Mouse (Mus musculus): Measurements from ENCODE around the gene Lrtm1. TPM values are rescaled to one million over a fixed set of nuclear protein-coding genes. Genes with fewer than 3 reads are reported as not detected.

Gene Lrtm1
- 0.94 and 1.1 TPM in 2 replicates for polyA plus RNA-seq (2016; fragmentation: Nextera tagmentation; extraction: Ambion mirVana)

GRCm38 (mm10) chr14:29017883-29018282, at the start of gene Lrtm1:
TSS of gene Lrtm1 (plus strand) at chr14:29018208.
- H3K4me1 ChIP-seq (replicated peaks), result peaks cover 17% of the 10 kb centered on the region
- peak; percentile 64 for ATAC-seq (ENCODE audit: insufficient number of reproducible peaks, low FRiP score)
- 1% methylated on average over 5 of the region's 5 CpGs for WGBS
- peak within 1 kb of the TSS; percentile 63 for H3K27ac ChIP-seq (ENCODE audit: poor library complexity, severe bottlenecking)
- no peaks in the 10 kb centered on the region for H3K9me3 ChIP-seq (replicated peaks)
- 0 out of 2 replicates have a peak, but pooled peaks cover 5% of the 10 kb centered on the region for H3K27me3 ChIP-seq (replicated peaks)
- peak within 1 kb of the TSS; percentile 37 for H3K4me2 ChIP-seq
- no peak within 1 kb of the TSS; the same call in 1 of the 2 replicates for H3K4me3 ChIP-seq
- no peak within 1 kb of the TSS for H3K9ac ChIP-seq
- no peaks in the 10 kb centered on the region for H3K36me3 ChIP-seq

- Histone ChIP-seq H3K36me3 (no peaks in the 10 kb centered on the region), H3K27ac (ENCODE audit: poor library complexity, severe bottlenecking) (no peak overlapping the region), H3K9ac (no peak overlapping the region), H3K4me3 (no peak overlapping the region), H3K27me3 (replicated peaks) (0 out of 2 replicates have a peak, but pooled peaks cover 3% of the 10 kb centered on the region), H3K4me1 (replicated peaks) (peaks cover 6% of the 10 kb centered on the region), H3K4me2 (no peak overlapping the region), H3K9me3 (replicated peaks) (no peaks in the 10 kb centered on the region)
- no peak for ATAC-seq (ENCODE audit: insufficient number of reproducible peaks, low FRiP score)
- WGBS, result 85% methylated on average over 4 of the region's 4 CpGs
These were observed 48.8 kb upstream of the Lrtm1 start for GRCm38 (mm10) chr14:28969247-28969646.

- no peak overlapping the region for H3K4me2 ChIP-seq
- 0 out of 2 replicates have a peak, but pooled peaks cover 3% of the 10 kb centered on the region for H3K27me3 ChIP-seq (replicated peaks)
- no peaks in the 10 kb centered on the region for H3K36me3 ChIP-seq
- no peaks in the 10 kb centered on the region for H3K9me3 ChIP-seq (replicated peaks)
- H3K27ac ChIP-seq (ENCODE audit: poor library complexity, severe bottlenecking), result no peak overlapping the region
- no peak overlapping the region for H3K9ac ChIP-seq
- peaks cover 5% of the 10 kb centered on the region; the same call in 1 of the 2 replicates for H3K4me1 ChIP-seq (replicated peaks)
- WGBS, result 64% methylated on average over 5 of the region's 5 CpGs
- no peak overlapping the region for H3K4me3 ChIP-seq
- ATAC-seq (ENCODE audit: insufficient number of reproducible peaks, low FRiP score), result no peak
These were observed 45.4 kb upstream of the Lrtm1 start for GRCm38 (mm10) chr14:28972620-28973019.

- Histone ChIP-seq H3K4me2 (no peak overlapping the region), H3K27ac (ENCODE audit: poor library complexity, severe bottlenecking) (no peak overlapping the region), H3K9ac (no peak overlapping the region), H3K27me3 (replicated peaks) (no peaks in the 10 kb centered on the region), H3K4me1 (replicated peaks) (peaks cover 11% of the 10 kb centered on the region), H3K4me3 (no peak overlapping the region), H3K9me3 (replicated peaks) (no peaks in the 10 kb centered on the region), H3K36me3 (no peaks in the 10 kb centered on the region)
- ATAC-seq (ENCODE audit: insufficient number of reproducible peaks, low FRiP score), result no peak
- WGBS, result 81% methylated on average over 2 of the region's 2 CpGs
These were observed 38.8 kb upstream of the Lrtm1 start for GRCm38 (mm10) chr14:28979230-28979629.

DNA sequence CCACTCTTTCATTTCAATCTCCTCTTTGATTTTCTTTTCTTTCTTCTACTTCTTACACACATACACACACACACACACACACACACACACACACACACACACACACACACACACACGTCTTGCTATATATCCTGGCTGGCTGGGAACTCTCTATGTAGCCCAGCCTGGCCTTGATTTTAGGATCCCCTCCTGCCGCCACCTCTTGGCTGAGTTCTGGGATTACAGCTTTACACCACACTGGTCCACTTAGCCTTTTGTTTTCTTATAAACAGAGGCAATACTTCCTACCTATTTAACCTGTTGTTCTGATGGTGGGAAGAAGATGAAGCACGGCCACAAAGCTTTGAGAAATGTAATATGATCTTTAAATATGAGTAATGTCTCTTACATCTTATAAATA, 37.5 kb upstream of the Lrtm1 start:
- no peak overlapping the region for H3K9ac ChIP-seq

DNA sequence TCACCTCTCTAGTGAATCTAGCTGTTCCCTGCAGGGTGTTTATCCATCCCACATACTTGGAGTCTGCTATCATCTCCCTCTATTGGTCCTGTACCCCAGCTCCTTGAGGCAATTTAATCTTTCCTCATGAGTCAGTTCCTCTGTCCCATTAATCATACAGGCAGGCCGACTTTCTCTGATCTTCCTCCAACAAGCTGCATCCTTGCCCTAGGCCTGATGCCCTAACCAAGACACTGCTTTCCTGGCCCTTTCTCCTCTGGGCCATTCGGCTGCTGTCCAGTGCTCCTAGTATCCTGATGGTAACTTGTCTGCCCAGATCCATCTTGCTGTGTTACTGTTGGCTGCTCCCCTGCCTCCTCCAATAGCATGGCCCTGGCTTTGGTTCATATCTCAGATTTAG, 33.7 kb upstream of the Lrtm1 start:
- Histone ChIP-seq H3K27me3 (replicated peaks) (no peaks in the 10 kb centered on the region), H3K9me3 (replicated peaks) (no peaks in the 10 kb centered on the region), H3K4me3 (no peak overlapping the region), H3K27ac (ENCODE audit: poor library complexity, severe bottlenecking) (no peak overlapping the region), H3K4me2 (no peak overlapping the region), H3K9ac (no peak overlapping the region), H3K4me1 (replicated peaks) (no peaks in the 10 kb centered on the region; the same call in 1 of the 2 replicates), H3K36me3 (no peaks in the 10 kb centered on the region)
- WGBS, result 66% methylated on average over 2 of the region's 2 CpGs
- no peak for ATAC-seq (ENCODE audit: insufficient number of reproducible peaks, low FRiP score)

More for the DNA sequence above, 37.5 kb upstream of the Lrtm1 start:
- Histone ChIP-seq H3K4me2 (no peak overlapping the region), H3K4me1 (replicated peaks) (peaks cover 11% of the 10 kb centered on the region), H3K27me3 (replicated peaks) (no peaks in the 10 kb centered on the region), H3K4me3 (no peak overlapping the region), H3K36me3 (no peaks in the 10 kb centered on the region), H3K9me3 (replicated peaks) (no peaks in the 10 kb centered on the region), H3K27ac (ENCODE audit: poor library complexity, severe bottlenecking) (no peak overlapping the region)
- 48% methylated on average over 3 of the region's 3 CpGs for WGBS
- ATAC-seq (ENCODE audit: insufficient number of reproducible peaks, low FRiP score), result no peak

GRCm38 (mm10) chr14:28988211-28988900, 29.7 kb upstream of the Lrtm1 start:
- Histone ChIP-seq H3K27ac (ENCODE audit: poor library complexity, severe bottlenecking) (no peak overlapping the region), H3K4me3 (no peak overlapping the region), H3K36me3 (no peaks in the 10 kb centered on the region), H3K4me1 (replicated peaks) (no peaks in the 10 kb centered on the region), H3K9me3 (replicated peaks) (no peaks in the 10 kb centered on the region), H3K9ac (no peak overlapping the region), H3K4me2 (no peak overlapping the region), H3K27me3 (replicated peaks) (no peaks in the 10 kb centered on the region)
- 88% methylated on average over 7 of the region's 7 CpGs for WGBS
- ATAC-seq (ENCODE audit: insufficient number of reproducible peaks, low FRiP score), result no peak

- Histone ChIP-seq H3K9ac (no peak overlapping the region), H3K36me3 (no peaks in the 10 kb centered on the region), H3K4me3 (no peak overlapping the region), H3K4me1 (replicated peaks) (no peaks in the 10 kb centered on the region), H3K4me2 (no peak overlapping the region), H3K9me3 (replicated peaks) (no peaks in the 10 kb centered on the region), H3K27ac (ENCODE audit: poor library complexity, severe bottlenecking) (no peak overlapping the region), H3K27me3 (replicated peaks) (no peaks in the 10 kb centered on the region)
- 93% methylated on average over 3 of the region's 3 CpGs for WGBS
- no peak for ATAC-seq (ENCODE audit: insufficient number of reproducible peaks, low FRiP score)
These were observed 21.4 kb upstream of the Lrtm1 start for GRCm38 (mm10) chr14:28996569-28996968.

GRCm38 (mm10) chr14:29005228-29005840, 12.7 kb upstream of the Lrtm1 start:
- 78% methylated on average over 5 of the region's 5 CpGs for WGBS
- Histone ChIP-seq H3K27ac (ENCODE audit: poor library complexity, severe bottlenecking) (no peak overlapping the region), H3K27me3 (replicated peaks) (no peaks in the 10 kb centered on the region), H3K4me2 (no peak overlapping the region), H3K4me1 (replicated peaks) (peaks cover 3% of the 10 kb centered on the region), H3K9ac (no peak overlapping the region), H3K36me3 (no peaks in the 10 kb centered on the region), H3K9me3 (replicated peaks) (no peaks in the 10 kb centered on the region), H3K4me3 (no peak overlapping the region)
- no peak for ATAC-seq (ENCODE audit: insufficient number of reproducible peaks, low FRiP score)

DNA sequence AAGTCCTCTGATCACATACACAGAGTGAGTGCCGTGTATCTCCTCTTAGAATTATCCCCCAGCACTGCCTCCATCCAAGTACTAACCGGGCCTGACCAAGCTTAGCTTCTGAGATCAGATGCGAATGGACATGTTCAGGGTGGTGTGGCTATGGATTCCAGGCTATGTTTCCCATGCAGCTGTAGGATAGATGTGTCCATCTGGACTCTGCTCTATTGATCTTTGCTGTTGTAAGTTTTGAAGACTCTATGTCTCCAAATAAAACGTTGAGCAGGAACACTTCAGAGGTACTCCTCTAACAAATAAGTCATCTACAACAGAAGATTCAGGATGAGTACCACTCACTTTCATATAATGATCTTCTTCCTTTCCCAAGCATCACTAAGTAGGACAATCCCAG, 8.4 kb upstream of the Lrtm1 start:
- H3K27ac ChIP-seq (ENCODE audit: poor library complexity, severe bottlenecking), result no peak overlapping the region
- no peaks in the 10 kb centered on the region for H3K36me3 ChIP-seq
- no peak overlapping the region for H3K4me3 ChIP-seq
- H3K4me2 ChIP-seq, result no peak overlapping the region
- ATAC-seq (ENCODE audit: insufficient number of reproducible peaks, low FRiP score), result no peak
- peaks cover 7% of the 10 kb centered on the region for H3K4me1 ChIP-seq (replicated peaks)
- no peak overlapping the region for H3K9ac ChIP-seq
- WGBS, result 81% methylated on average over 4 of the region's 4 CpGs
- H3K9me3 ChIP-seq (replicated peaks), result 0 out of 2 replicates have a peak, but pooled peaks cover 3% of the 10 kb centered on the region
- 0 out of 2 replicates have a peak, but pooled peaks cover 5% of the 10 kb centered on the region for H3K27me3 ChIP-seq (replicated peaks)

DNA sequence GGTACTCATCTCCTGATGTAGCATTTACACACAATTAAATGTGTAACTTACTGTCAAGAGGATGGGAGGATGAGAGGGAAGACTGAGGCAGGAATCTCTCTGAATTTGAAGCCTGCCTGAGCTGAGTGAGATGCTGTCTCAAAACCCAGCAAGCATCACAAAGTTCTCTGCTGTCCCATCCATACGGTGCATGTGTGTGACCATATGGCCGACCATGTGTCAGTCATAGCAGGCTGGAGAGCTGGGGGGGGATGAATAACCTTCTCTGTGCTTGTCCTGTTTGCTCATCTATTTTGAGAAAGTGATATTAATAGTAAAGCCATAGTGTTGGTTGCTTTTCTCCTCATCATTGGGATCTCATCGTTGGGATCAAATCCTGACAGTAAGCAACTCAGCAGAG, 4.8 kb upstream of the Lrtm1 start:
- ATAC-seq (ENCODE audit: insufficient number of reproducible peaks, low FRiP score), result no peak
- H3K9me3 ChIP-seq (replicated peaks), result 0 out of 2 replicates have a peak, but pooled peaks cover 3% of the 10 kb centered on the region
- no peak overlapping the region for H3K4me2 ChIP-seq
- no peaks in the 10 kb centered on the region for H3K36me3 ChIP-seq
- 87% methylated on average over 3 of the region's 3 CpGs for WGBS
- H3K27ac ChIP-seq (ENCODE audit: poor library complexity, severe bottlenecking), result no peak overlapping the region
- H3K4me3 ChIP-seq, result no peak overlapping the region
- peaks cover 19% of the 10 kb centered on the region for H3K4me1 ChIP-seq (replicated peaks)
- H3K27me3 ChIP-seq (replicated peaks), result 0 out of 2 replicates have a peak, but pooled peaks cover 5% of the 10 kb centered on the region
- no peak overlapping the region for H3K9ac ChIP-seq
